Mouse (Mus musculus): ENCODE data around the gene Ezh1.

Gene Ezh1

GRCm38 (mm10) chr11:101180846-101181740 lies 45.2 kb downstream of the Ezh1 start:
- DNase-seq (ENCODE audit: low spot score): peak; percentile 59

GRCm38 (mm10) chr11:101180261-101180660 lies 46.0 kb downstream of the Ezh1 start:
- DNase-seq (ENCODE audit: low spot score): no peak

GRCm38 (mm10) chr11:101179306-101179705 lies 47.0 kb downstream of the Ezh1 start:
- no peak for DNase-seq (ENCODE audit: low spot score)

GRCm38 (mm10) chr11:101178061-101179058 lies 47.9 kb downstream of the Ezh1 start:
- no peak for DNase-seq (ENCODE audit: low spot score)

- DNase-seq (ENCODE audit: low spot score): no peak
Measured at GRCm38 (mm10) chr11:101176933-101177773, 49.1 kb downstream of the Ezh1 start.

GRCm38 (mm10) chr11:101176117-101176691 lies 50.1 kb downstream of the Ezh1 start:
- no peak for DNase-seq (ENCODE audit: low spot score)

- no peak for DNase-seq (ENCODE audit: low spot score)
Measured at GRCm38 (mm10) chr11:101175636-101176116, 50.6 kb downstream of the Ezh1 start.

GRCm38 (mm10) chr11:101174851-101175628 lies 51.2 kb downstream of the Ezh1 start, which contains the start of gene Ccr10:
Gene Ccr10 (minus strand): TSS chr11:101175443.
- DNase-seq (ENCODE audit: low spot score): no peak

- DNase-seq (ENCODE audit: low spot score): no peak
Measured at GRCm38 (mm10) chr11:101174389-101174745, 51.9 kb downstream of the Ezh1 start.

- peak; percentile 54 for DNase-seq (ENCODE audit: low spot score)
Measured at GRCm38 (mm10) chr11:101173631-101174388, 52.5 kb downstream of the Ezh1 start.

GRCm38 (mm10) chr11:101173112-101173511 lies 53.2 kb downstream of the Ezh1 start:
- DNase-seq (ENCODE audit: low spot score): no peak

- no peak for DNase-seq (ENCODE audit: low spot score)
Measured at GRCm38 (mm10) chr11:101172434-101172815, 53.8 kb downstream of the Ezh1 start.

- DNase-seq (ENCODE audit: low spot score): no peak
Measured at GRCm38 (mm10) chr11:101171721-101172433, 54.4 kb downstream of the Ezh1 start.

- peak; percentile 68 for DNase-seq (ENCODE audit: low spot score)
Measured at GRCm38 (mm10) chr11:101170811-101171610, 55.3 kb downstream of the Ezh1 start, which contains the start of gene Plekhh3. Gene Plekhh3 (minus strand): TSS chr11:101171351.

- DNase-seq (ENCODE audit: low spot score): no peak
Measured at GRCm38 (mm10) chr11:101170354-101170810, 55.9 kb downstream of the Ezh1 start, which contains the start of gene Cntnap1. Gene Cntnap1 (plus strand): TSS chr11:101170523.

GRCm38 (mm10) chr11:101169301-101170107 lies 56.8 kb downstream of the Ezh1 start:
- no peak for DNase-seq (ENCODE audit: low spot score)

Measured in c-Kit-positive CD71-positive TER-119-positive erythroid progenitor cells, embryonic 14.5 days (primary cell).